Mouse (Mus musculus) adrenal gland, postnatal 36 days (tissue): ENCODE measurements around the gene Dnajc5. TPM values are rescaled to one million over a fixed set of nuclear protein-coding genes. Genes with fewer than 3 reads are reported as not detected.

Experiments used
- DNase-seq, 2 experiments: peaks; one replicate each; pipeline ENCODE4 v3.0.0; 2021; ENCODE audit warnings: mixed read lengths in 1 of 2
- total RNA-seq, 2 experiments: library from RNA; stranded (reverse); gene quantifications; 2 replicates each; pipeline ENCODE4 v1.2.3; 2021

Gene Dnajc5
- total RNA-seq, 2 experiments from 2014 or later, result 92.9 to 93.7 TPM

- DNase-seq, result no peak
These were observed 68.9 kb downstream of the Dnajc5 start for GRCm38 (mm10) chr2:181589011-181589731.

GRCm38 (mm10) chr2:181589732-181590105 lies 69.4 kb downstream of the Dnajc5 start:
- no peak for DNase-seq

GRCm38 (mm10) chr2:181590471-181590870 lies 70.2 kb downstream of the Dnajc5 start:
- no peak for DNase-seq

GRCm38 (mm10) chr2:181591528-181592085 lies 71.3 kb downstream of the Dnajc5 start, which contains the start of gene Prpf6:
TSS of gene Prpf6 (plus strand) at chr2:181591868.
- DNase-seq, result no peak

GRCm38 (mm10) chr2:181592231-181593041 lies 72.2 kb downstream of the Dnajc5 start, which contains the start of gene Zfp512b:
TSS of gene Zfp512b (minus strand) at chr2:181592803.
- peak; percentile 74 to 86 for DNase-seq

GRCm38 (mm10) chr2:181593042-181593421 lies 72.7 kb downstream of the Dnajc5 start:
- DNase-seq, result no peak

- DNase-seq, result no peak
These were observed 73.7 kb downstream of the Dnajc5 start for GRCm38 (mm10) chr2:181593937-181594336.

- peak; percentile 83 to 87 for DNase-seq
These were observed 74.8 kb downstream of the Dnajc5 start for GRCm38 (mm10) chr2:181594946-181595696.

GRCm38 (mm10) chr2:181596221-181596960 lies 76.1 kb downstream of the Dnajc5 start:
- DNase-seq, result no peak

GRCm38 (mm10) chr2:181597378-181598061 lies 77.2 kb downstream of the Dnajc5 start:
- peak; percentile 48 to 68 for DNase-seq

- DNase-seq, result peak; percentile 63 to 79
These were observed 78.4 kb downstream of the Dnajc5 start, which contains the start of gene Samd10 for GRCm38 (mm10) chr2:181598454-181599351. TSS of gene Samd10 (minus strand) at chr2:181599212.

- no peak for DNase-seq
These were observed 80.0 kb downstream of the Dnajc5 start for GRCm38 (mm10) chr2:181600226-181600758.

GRCm38 (mm10) chr2:181600828-181601750 lies 80.8 kb downstream of the Dnajc5 start:
- DNase-seq, result peak; percentile 97 to 98

- no peak for DNase-seq
These were observed 81.5 kb downstream of the Dnajc5 start for GRCm38 (mm10) chr2:181601751-181602145.

GRCm38 (mm10) chr2:181602367-181602766 lies 82.1 kb downstream of the Dnajc5 start:
- DNase-seq, result no peak
